Mouse (Mus musculus): Measurements from ENCODE around the gene Megf11.
A peak's percentile ranks its signal among the peaks of the same experiment; 100 is the strongest.

Gene Megf11

DNA sequence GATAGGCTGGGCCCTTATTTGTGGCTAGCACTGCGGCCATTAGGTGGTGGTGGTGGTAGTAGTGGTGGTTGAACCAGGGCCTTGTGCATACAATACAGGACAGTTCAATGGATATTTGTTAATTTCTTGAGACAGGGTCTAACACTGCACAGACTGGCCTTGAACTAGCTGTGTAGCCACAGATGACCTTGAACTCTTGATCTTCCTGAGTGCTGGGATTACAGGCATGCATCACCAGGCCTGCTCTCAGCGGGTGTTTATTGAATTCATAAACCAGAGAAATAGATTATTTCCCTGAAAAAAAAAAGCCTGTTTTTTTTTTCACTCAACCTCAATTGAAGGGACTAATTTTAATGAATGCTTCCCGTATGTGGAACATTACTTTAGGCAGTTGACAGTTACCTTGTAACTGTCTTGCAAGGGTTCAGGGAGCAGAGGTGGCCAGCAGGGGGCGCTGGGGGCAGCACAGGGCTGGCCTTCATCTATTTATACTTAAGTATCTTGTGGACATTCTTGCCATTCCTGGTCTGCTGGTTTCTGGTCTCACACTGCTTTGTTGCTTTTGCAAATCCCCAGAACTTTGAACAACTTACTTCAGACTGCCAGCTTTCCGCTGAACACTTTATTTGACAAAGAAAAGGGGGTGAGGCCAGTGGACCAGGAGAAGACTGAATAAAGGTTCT lies 8.6 kb downstream of the Megf11 start:
- peak; percentile 27 for DNase-seq (ENCODE audit: low read depth, low spot score)

GRCm38 (mm10) chr9:64395238-64395920 lies 10.0 kb downstream of the Megf11 start:
- DNase-seq (ENCODE audit: low read depth, low spot score), result no peak

DNA sequence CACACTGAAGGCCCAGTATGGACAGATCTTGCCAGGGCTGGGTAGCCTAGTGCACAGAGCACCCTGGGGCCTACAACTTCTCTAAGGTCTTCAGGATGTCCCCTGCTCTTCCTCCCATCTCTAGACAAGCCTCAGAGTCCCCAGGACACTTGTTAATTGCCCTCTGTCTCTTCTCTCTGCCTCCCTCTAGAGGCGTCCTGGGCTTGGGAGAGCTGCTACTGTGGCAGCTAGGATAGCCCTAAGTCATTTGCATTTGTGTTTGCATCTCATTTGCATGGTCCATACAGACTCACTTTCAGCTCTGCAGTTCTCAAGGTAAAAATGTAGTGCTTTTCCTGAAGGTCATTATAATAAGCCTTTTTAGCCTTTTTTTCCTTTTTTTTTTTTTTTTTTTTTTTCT lies 11.7 kb downstream of the Megf11 start:
- DNase-seq (ENCODE audit: low read depth, low spot score), result no peak

DNA sequence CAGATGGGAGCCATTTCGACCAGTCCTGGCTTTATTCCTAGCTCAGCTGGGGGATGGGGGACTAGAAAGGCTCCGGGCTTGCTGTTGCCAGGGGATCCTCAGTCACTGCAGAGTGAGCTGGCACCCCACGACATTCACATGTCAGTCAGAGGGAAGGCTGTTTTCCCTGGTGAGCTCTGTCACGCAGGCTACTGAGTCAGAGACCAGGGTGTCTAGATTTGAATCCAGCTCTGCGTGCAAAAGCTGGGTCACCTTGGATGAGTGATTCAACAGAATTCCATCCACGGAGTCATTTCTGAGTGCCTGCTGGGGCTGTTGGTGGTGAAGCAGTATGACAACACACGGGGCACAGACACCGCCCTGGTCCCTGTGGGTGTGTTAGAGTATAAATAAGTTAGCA lies 13.7 kb downstream of the Megf11 start:
- DNase-seq (ENCODE audit: low read depth, low spot score), result no peak

DNA sequence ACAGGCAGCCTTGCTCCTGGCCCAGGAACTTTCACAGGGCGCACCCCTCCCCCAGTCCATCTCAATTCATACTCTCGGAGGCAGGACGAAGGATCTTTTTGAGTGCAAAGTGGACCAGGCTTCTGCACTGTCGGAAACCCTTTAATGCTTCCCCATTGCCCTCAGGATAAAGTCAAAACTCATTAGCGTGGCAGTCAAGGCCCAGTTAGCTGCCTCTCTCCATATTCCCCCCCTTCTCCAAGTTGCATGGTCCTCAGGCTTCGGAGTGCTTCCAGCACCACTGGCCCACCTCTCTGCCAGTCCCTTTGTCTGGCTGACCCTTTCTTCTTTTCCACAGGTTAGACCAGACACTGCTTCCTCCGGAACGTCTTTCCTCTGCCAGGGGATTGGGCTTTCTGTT lies 16.7 kb downstream of the Megf11 start:
- DNase-seq (ENCODE audit: low read depth, low spot score), result no peak

DNA sequence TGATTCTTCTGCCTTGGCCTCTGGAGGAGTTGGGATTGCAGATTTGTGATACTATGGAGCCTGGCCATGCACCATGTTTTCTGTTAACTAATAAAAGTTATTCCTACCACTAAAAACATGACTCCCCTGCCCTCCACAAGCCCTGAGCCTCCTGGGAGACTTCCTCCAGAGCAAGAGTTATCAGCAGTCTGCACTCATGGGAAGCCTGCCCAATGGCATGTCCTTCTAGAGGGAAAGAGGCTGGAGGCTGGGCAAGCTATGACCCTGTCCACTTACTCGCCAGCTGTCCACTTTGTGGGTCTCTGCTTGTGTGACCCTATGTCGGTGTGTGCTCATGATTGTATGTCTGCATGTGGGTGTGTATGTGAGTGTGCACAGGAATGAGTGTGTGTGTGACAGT lies 21.4 kb downstream of the Megf11 start:
- no peak for DNase-seq (ENCODE audit: low read depth, low spot score)

DNA sequence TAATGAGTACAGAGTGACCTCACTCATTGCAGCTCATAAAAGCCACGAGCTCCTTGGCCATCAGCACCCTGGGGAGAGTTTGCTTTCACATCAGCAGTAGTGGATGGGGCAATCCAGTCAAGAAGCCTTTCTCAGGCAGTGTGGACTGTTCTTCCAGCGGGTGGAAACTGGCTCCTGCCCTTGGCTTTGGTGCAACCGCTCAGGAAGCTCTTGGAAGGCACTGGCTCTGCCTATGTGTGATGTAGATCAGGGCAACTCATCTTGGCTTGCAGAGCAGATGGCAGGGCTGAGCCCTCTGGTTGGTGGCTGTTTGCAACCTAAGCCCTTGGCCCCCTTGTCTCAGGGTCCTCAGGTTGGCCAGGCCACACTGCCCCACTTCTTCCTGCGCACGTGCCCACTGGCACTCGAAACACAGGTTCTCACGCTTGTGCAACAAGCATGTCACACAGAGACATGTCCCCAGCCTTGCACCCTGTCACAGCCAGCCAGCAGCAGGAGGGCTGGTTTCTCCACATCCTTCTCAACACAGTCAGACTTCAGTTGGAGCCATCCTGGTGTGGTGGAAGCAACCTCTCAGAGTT lies 22.1 kb downstream of the Megf11 start:
- no peak for DNase-seq (ENCODE audit: low read depth, low spot score)

DNA sequence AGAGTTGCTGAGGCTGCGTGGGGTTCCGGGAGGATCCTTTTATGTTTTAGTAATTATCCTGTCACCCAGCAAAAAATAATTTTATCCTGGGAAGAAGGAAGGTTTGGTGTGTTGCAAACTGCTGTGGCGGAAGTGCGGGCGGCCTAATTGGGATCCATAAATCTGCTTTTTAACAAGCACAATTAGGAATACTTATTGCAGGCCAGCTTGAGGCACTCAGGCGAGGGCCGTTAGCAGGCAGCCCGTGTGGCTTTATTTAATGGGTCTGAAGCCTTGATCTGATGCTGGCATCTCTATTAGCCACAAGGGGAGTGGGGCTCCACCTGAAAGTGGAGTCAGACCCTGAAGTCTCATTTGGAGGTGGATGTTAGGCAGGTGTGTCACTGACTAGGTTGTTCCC lies 23.4 kb downstream of the Megf11 start:
- no peak for DNase-seq (ENCODE audit: low read depth, low spot score)

DNA sequence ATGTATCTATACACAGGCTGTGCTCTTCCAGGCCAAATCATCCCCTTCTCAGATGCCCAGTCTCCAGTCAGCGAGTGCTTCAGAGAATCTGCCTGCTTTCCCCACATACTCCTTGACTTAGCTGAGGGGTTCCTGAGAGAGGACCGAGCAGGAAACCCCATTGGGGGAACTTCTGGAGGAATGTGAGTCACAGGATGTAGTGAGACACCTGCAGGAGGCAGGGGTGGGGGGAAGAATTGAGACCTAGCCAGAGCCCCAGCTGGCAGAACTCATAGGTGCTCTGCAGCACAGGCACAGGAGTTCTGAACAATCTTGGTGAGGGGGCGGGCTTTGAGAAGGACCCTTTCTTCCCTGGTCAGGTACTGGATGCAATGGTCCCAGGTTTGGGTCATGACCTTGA lies 35.0 kb downstream of the Megf11 start:
- no peak for DNase-seq (ENCODE audit: low read depth, low spot score)

DNA sequence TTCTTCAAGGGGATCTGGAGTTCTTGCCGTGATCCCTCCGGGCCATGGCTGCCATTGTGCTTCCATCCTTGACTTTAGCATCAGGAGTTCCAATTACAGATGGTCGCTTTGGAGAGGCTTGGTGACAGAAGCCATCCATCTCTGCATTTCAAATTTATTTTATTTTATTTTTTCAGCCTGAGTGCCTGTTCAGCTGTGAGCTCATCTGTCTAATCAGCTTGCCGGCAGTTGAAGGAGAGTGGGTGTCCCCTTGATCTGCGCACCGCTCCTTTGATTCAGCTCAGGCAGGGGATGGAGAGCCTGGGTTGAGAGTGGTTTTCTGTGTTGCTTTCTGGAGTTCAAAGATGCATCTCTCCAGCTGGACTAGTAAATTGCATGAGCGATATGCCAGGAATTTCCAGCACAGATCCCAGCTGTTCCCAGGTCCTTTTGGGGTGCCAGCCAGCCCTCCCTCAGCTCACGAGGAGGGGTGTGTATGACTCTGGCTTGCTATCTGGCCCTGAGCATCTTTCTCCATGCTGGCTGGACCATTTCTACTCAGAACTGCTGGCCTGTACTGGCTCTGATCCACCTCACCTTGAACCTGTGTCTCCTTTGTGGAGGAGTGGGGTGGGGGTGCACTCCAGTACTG lies 36.7 kb downstream of the Megf11 start:
- no peak for DNase-seq (ENCODE audit: low read depth, low spot score)

GRCm38 (mm10) chr9:64423912-64424311 lies 38.5 kb downstream of the Megf11 start:
- DNase-seq (ENCODE audit: low read depth, low spot score), result no peak

DNA sequence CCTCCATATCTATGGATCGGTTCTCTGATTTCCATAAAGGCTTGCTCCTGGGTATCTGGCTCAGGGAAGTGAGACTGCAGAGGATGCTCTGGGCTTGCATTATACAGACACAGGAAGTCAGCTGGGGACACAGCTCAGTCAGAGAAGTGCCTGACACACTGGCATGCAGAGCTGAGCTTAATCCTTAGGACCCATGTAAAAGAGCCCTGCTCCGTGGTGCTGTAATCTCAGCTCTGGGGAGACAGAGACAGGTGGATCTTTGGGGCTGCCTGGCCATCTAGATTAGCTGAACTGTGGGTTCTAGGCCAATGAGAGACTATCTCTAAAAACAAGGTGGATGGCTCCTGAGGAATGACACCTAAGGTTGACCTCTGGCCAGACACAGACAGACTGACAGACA lies 50.7 kb downstream of the Megf11 start:
- no peak for DNase-seq (ENCODE audit: low read depth, low spot score)

GRCm38 (mm10) chr9:64440101-64440500 lies 54.7 kb downstream of the Megf11 start:
- DNase-seq (ENCODE audit: low read depth, low spot score), result no peak

DNA sequence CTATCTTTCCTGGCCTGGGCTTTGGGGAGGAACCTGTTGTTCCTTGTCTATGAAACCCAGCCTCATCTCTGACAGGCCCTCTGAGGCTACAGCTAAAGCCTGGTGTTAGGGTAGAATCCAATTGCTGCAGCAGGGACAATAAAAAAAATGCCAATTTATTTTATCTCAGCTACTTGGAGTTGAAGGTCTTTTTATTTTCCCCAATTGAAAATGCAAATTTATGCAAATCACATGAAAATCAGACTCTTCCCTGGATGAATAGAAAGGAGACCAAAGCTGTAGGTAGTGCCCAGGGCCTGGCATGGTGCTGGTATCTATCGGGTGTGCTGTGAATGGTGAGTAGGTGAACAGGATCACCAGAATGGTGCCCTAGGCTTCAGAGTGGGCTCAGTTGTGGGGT lies 60.6 kb downstream of the Megf11 start:
- DNase-seq (ENCODE audit: low read depth, low spot score), result no peak

- DNase-seq (ENCODE audit: low read depth, low spot score), result no peak
These were observed 61.6 kb downstream of the Megf11 start for GRCm38 (mm10) chr9:64447070-64447469.

DNA sequence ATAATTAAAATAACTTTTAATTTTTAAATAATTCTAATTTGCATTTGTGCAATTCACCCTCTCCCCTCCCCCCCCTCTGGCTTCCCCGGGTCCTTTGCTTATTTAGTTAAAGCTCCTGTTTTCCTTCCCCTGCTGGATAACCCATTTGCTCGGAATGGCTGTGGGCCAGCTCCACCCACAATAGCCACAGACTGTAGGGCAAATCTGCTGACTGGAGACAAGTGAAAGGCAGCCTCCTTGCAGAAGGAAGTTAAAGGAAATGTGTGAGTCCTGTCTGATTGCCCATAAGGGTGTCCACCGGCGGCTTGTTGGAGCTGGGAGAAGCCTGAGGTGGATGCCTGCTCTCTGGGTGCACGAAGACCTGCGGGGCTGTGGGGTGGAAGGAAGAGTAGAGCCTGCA lies 62.1 kb downstream of the Megf11 start:
- peak; percentile 23 for DNase-seq (ENCODE audit: low read depth, low spot score)

DNA sequence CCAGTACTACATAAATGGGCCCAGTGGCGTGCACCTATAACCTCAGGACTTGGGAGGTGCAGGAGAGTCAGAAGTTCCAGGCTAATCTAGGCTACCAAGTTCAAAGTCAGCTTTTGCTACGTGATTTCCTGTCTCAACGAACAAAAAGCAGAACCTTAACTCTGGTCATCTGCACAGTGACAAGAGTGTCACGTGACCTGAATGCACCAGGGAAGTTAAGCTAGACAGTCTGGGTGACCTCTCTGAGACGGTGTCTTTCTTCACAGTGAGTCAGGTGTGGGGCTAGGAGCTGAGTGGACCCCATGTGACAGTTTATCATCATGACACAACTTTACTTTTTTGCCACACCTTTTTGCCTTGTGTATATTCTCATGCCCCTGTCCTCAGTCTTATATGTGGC lies 67.3 kb downstream of the Megf11 start:
- peak; percentile 12 for DNase-seq (ENCODE audit: low read depth, low spot score)

DNA sequence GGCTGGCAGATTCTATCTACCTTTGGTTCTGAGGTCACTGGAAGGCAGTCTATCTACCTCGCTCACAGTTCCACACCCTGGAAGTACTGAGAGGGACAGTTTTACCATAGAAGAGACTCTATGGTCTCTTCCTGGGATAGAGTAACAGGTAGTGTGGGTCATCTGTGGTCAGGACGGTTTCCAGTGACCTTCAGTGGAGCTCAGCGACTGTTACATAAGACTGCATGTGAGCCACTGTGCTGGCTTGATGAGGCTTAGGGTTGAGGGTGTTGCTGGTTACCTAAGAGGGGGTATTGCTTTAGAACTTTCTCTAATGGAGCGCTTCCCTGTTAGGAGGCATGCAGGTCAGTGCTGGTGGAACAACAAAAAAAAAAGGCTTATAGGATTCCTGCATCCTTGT lies 68.8 kb downstream of the Megf11 start:
- no peak for DNase-seq (ENCODE audit: low read depth, low spot score)

- no peak for DNase-seq (ENCODE audit: low read depth, low spot score)
These were observed 70.5 kb downstream of the Megf11 start for GRCm38 (mm10) chr9:64455910-64456309.

DNA sequence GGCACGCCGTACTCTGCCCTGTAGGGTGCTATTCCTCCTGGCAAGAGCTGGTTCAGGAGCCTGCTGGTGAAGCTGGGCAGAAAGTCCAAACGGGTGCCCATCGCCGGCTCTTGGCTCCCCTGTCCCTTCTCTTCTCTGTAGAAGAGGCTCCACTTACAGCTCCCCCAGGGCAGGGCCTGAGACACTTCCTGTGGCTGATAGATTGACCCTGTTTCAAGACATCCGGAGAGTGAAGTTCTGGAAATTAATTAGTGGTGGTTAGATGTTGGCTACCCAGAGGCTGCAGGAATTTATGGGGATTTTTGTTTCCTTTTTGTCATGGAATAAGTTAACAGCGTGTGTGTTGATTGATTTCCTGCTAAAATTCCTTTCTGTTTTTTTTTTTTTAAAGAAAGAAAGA lies 72.2 kb downstream of the Megf11 start:
- no peak for DNase-seq (ENCODE audit: low read depth, low spot score)

DNA sequence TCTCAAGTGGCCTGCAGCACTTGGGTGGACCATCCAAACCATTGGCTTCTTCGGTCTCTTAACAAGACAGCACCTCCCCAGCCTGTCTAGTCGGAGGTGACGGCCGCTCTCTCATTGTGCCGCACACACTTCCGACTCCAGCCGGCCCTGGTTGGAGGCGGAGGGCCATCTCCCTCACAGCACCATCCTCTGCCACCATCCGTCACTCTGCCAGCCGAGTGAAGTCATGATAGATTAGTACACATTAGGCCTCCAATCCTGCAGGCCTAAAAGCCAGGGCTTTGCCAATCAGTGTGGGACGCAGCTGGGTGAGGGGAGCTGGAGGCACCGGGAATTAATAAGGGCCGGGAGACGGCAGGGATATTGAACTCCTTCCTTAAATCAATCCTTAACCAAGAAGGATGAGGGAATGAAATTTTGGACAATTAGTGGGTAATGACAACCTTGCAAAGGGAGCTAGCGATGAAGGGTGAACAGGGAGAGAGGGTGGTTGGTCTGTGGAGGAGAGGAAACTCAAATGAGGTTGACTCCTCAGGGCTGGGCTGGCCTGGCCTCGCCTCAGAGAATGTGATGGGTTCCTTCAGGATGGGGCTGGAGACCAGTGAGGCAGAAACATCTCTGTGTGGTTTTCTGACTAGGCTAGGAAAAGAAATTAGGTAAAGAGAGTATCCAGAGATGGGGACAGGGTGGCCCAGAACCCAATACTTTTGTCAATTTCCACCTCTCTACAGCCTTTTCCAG lies 76.3 kb downstream of the Megf11 start:
- DNase-seq (ENCODE audit: low read depth, low spot score), result no peak

- no peak for DNase-seq (ENCODE audit: low read depth, low spot score)
These were observed 77.4 kb downstream of the Megf11 start for GRCm38 (mm10) chr9:64462870-64463269.

Measured in skeletal muscle tissue, adult 2 months (tissue).